Mouse (Mus musculus): ENCODE measurements around the gene Blm. TPM values are rescaled to one million over a fixed set of nuclear protein-coding genes. Genes with fewer than 3 reads are reported as not detected.

The Blm gene
- polyA plus RNA-seq, 1 experiment, result not detected

DNA sequence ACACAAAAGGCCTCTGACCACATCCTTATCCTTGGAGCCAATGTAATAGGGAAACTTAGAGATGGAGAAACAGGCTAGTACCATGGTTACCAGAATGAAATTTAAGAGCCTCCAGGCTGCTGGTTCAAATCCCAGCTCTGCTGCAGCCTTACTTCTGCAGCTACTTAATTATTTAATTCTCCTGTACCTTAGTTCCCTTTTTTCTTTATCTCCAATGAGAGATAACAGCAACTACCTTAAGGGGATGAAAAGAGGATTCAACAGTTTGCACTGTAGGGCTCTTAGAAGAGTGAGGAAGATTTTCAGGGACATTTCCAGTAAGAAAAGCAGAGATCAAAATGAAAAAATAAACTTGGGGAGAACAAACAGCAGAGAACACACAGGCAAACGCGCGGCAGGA, 30.0 kb downstream of the Blm start:
- Histone ChIP-seq H3K4me1 (ENCODE audit: control insufficient read depth, insufficient read depth, low read length) (peaks cover 3% of the 10 kb centered on the region; the same call in 1 of the 2 replicates), H3K4me3 (ENCODE audit: insufficient read depth, low read depth, low read length) (no peak overlapping the region), H3K27ac (ENCODE audit: insufficient read depth, low read depth, low read length) (no peak overlapping the region)
- 95% methylated on average over 3 of the region's 3 CpGs for WGBS
- TF ChIP-seq POLR2A (IDR thresholded peaks at IDR 0.05; ENCODE audit: insufficient read depth, low read depth, low read length), result no peak
- TF ChIP-seq CTCF (IDR thresholded peaks at IDR 0.05; ENCODE audit: insufficient read depth, low read depth, low read length), result no peak

DNA sequence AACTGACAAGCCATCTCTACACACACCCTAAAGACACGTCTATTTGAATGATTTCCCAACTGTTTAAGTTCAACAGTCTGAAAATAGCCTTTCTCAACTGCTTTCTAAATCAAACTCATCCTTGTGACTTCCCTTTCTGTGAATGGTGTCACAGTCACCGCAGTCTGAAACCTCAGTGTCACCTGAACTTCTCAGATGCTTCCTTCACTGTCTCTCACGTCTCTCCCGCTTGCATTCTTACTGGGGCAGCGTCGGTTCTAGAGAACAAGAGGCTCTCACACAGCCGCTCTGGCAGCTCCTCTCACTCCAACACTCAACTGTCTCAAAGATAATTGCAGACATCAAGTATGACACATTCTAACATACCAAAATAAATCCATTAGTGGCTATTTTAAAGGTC, 33.9 kb downstream of the Blm start:
- no peak for TF ChIP-seq CTCF (IDR thresholded peaks at IDR 0.05; ENCODE audit: insufficient read depth, low read depth, low read length)
- no peak for TF ChIP-seq POLR2A (IDR thresholded peaks at IDR 0.05; ENCODE audit: insufficient read depth, low read depth, low read length)
- Histone ChIP-seq H3K4me1 (ENCODE audit: control insufficient read depth, insufficient read depth, low read length) (peaks cover 4% of the 10 kb centered on the region; the same call in 1 of the 2 replicates), H3K4me3 (ENCODE audit: insufficient read depth, low read depth, low read length) (no peak overlapping the region), H3K27ac (ENCODE audit: insufficient read depth, low read depth, low read length) (no peak overlapping the region; the same call in 1 of the 2 replicates)
- WGBS, result 76% methylated on average over 7 of the region's 7 CpGs

DNA sequence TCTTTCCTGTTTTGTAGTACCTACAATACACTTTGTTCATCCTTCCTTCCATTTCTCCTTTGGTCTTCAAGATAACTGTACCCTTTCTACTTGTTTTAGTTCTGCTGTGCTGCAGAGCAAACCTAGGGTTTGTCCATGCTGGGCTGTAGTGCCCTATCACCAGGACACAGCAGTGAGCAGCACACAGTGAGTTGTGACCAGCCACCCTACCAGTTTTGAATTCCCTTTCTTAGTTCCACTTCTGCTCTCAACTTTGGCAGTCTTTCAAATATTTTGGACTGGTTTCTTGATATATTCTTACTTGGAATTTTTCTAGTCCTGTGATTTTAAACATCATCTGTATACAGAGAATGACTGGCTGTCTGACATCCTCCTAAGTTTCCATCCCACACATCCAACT, 34.8 kb downstream of the Blm start:
- TF ChIP-seq POLR2A (IDR thresholded peaks at IDR 0.05; ENCODE audit: insufficient read depth, low read depth, low read length) (no peak), CTCF (IDR thresholded peaks at IDR 0.05; ENCODE audit: insufficient read depth, low read depth, low read length) (no peak)
- Histone ChIP-seq H3K27ac (ENCODE audit: insufficient read depth, low read depth, low read length) (no peak overlapping the region), H3K4me3 (ENCODE audit: insufficient read depth, low read depth, low read length) (no peak overlapping the region), H3K4me1 (ENCODE audit: control insufficient read depth, insufficient read depth, low read length) (peaks cover 4% of the 10 kb centered on the region; the same call in 1 of the 2 replicates)

DNA sequence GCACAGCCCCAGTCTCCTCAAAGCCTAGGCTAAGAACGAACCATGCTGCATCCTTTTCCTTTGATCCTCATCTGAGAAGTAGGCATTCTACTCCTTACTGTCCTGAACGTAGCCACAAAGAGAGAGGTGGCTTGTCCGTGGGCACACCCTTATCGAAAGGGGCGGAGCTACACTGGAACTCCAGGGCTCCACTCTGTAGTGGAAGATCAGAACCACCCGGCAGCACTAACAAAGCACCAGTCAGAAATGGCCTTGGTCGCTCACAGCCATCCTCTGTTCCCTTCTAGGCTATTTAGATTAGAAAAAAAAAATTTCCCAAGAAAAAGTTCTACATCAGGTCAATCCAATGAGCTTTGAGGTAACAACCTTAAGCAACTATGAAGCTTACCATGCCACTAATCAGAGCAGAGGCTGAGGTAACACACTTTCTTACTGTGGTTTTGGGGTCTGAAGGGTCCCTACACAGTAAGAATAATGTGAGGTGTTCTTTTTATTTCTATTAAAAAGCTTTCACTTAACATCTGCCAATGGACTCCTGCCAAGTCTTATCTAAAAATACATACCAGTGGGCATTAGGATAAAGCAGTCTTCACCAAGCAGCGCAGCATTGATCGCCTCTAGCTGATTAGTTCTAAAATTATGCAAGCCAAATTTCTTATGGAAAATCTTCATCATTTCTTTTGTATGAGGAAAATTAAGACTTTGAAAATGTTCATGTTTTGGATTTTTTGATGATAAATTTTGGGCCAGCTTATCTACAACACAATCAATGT, 35.5 kb downstream of the Blm start:
- TF ChIP-seq CTCF (IDR thresholded peaks at IDR 0.05; ENCODE audit: insufficient read depth, low read depth, low read length) (no peak), POLR2A (IDR thresholded peaks at IDR 0.05; ENCODE audit: insufficient read depth, low read depth, low read length) (no peak)
- peaks cover 4% of the 10 kb centered on the region; the same call in 1 of the 2 replicates for H3K4me1 ChIP-seq (ENCODE audit: control insufficient read depth, insufficient read depth, low read length)
- no peak overlapping the region for H3K27ac ChIP-seq (ENCODE audit: insufficient read depth, low read depth, low read length)
- no peak overlapping the region for H3K4me3 ChIP-seq (ENCODE audit: insufficient read depth, low read depth, low read length)
- 79% methylated on average over 9 of the region's 9 CpGs for WGBS

DNA sequence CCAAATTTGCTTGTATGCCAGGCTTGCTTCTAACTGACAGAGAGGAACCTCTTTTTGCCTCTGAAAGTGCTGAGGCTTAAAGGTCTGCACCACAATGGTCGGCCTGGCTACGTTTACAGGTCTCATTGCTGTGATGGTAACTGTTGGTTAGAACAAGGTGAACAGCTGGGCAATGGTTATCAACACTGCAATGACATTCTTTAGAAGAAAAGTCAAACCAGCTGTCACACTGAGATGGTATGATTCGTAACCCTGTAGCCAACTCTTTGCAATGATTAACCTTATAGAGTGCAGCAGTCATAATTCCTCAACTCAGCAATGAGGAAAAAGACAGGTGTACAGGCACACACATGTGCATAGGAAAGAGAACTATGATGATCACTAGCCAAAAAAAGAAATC, 38.3 kb downstream of the Blm start:
- H3K27ac ChIP-seq (ENCODE audit: insufficient read depth, low read depth, low read length), result no peak overlapping the region
- peaks cover 4% of the 10 kb centered on the region; the same call in 1 of the 2 replicates for H3K4me1 ChIP-seq (ENCODE audit: control insufficient read depth, insufficient read depth, low read length)
- WGBS, result 92% methylated on average over 3 of the region's 3 CpGs
- TF ChIP-seq CTCF (IDR thresholded peaks at IDR 0.05; ENCODE audit: insufficient read depth, low read depth, low read length) (no peak), POLR2A (IDR thresholded peaks at IDR 0.05; ENCODE audit: insufficient read depth, low read depth, low read length) (no peak)
- H3K4me3 ChIP-seq (ENCODE audit: insufficient read depth, low read depth, low read length), result no peak overlapping the region

DNA sequence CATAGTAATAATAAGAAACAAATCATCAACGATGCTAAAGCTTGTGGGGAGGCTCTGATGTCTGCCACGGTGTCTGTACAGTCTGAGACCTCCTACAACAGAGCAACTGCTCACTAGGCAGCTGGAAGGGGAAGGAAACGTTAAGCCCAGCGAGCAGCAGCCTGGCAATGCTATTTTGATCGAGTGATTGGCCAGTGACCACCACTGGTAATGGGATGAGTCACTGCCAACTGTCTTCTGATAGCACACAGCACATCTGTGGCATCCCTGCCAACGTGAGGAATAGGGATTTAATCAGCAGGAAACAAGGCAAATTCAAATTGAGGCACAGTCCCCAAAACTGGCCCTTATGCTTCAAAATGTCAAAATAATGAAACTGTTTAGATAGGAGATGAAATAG, 39.7 kb downstream of the Blm start:
- TF ChIP-seq CTCF (IDR thresholded peaks at IDR 0.05; ENCODE audit: insufficient read depth, low read depth, low read length) (no peak), POLR2A (IDR thresholded peaks at IDR 0.05; ENCODE audit: insufficient read depth, low read depth, low read length) (no peak)
- 39% methylated on average over 6 of the region's 6 CpGs for WGBS
- Histone ChIP-seq H3K27ac (ENCODE audit: insufficient read depth, low read depth, low read length) (no peak overlapping the region), H3K4me3 (ENCODE audit: insufficient read depth, low read depth, low read length) (no peak overlapping the region), H3K4me1 (ENCODE audit: control insufficient read depth, insufficient read depth, low read length) (0 out of 2 replicates have a peak, but pooled peaks cover 2% of the 10 kb centered on the region)

DNA sequence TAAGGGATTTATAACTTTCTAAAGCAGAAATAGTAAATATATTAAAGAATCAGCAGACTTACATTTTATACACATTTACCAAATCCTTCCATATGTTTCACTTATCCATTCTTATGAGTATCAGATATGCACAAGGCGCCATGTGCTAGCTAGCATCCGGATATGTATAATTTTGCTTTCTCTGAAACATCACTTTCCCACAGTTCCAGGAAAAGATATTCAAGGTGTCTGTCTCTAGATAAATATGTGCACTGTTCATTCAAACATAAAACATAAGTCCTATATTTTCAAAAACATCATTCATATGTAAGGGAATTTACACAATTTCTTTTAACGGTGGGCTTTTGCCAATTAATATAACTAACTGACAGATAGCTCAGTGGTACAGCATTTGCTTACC, 42.9 kb downstream of the Blm start:
- no peak overlapping the region for H3K27ac ChIP-seq (ENCODE audit: insufficient read depth, low read depth, low read length)
- H3K4me1 ChIP-seq (ENCODE audit: control insufficient read depth, insufficient read depth, low read length), result no peaks in the 10 kb centered on the region
- WGBS, result 90% methylated on average over 3 of the region's 3 CpGs
- TF ChIP-seq CTCF (IDR thresholded peaks at IDR 0.05; ENCODE audit: insufficient read depth, low read depth, low read length), result no peak
- no peak for TF ChIP-seq POLR2A (IDR thresholded peaks at IDR 0.05; ENCODE audit: insufficient read depth, low read depth, low read length)
- no peak overlapping the region for H3K4me3 ChIP-seq (ENCODE audit: insufficient read depth, low read depth, low read length)

DNA sequence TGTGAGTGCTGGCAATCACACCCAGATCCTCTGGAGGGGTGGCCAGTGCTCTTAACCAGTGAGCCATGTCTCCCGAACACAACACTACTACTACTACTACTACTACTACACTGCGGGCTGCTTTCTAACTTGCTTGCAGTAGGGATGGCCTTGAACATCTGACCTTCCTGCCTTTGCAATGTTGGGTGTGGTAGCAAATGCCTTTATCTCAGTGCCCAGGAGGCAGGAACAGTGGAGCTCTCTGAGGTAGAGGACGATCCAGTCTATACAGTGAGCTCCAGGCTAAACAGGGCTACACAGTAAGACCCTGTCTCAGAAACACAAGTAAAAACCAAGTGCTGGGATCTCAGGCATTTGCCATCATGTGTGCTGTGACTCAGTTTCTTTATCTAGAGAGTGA, 43.8 kb downstream of the Blm start:
- no peak for TF ChIP-seq CTCF (IDR thresholded peaks at IDR 0.05; ENCODE audit: insufficient read depth, low read depth, low read length)
- no peak for TF ChIP-seq POLR2A (IDR thresholded peaks at IDR 0.05; ENCODE audit: insufficient read depth, low read depth, low read length)
- H3K4me1 ChIP-seq (ENCODE audit: control insufficient read depth, insufficient read depth, low read length), result no peaks in the 10 kb centered on the region
- no peak overlapping the region for H3K27ac ChIP-seq (ENCODE audit: insufficient read depth, low read depth, low read length)
- no peak overlapping the region for H3K4me3 ChIP-seq (ENCODE audit: insufficient read depth, low read depth, low read length)
- WGBS, result 93% methylated on average over 3 of the region's 3 CpGs

DNA sequence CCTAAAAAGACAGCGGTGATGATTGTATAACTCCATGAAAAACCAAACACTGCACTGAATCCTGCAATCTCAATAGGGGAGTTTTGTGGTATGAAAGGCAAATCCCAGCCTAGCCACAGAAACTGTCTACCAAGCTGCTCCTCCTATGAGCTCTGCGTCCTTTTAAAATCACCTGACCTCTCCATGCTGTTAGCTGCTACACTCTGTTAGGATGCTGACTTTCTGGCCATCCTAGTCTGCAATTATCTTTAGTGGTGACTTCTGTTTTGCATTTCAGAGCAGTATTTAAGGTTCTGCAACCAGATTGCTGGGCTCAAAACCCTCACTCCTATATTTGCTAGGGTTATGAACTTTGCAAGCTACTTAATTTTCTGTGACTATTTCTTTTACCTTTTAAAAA, 44.6 kb downstream of the Blm start:
- Histone ChIP-seq H3K27ac (ENCODE audit: insufficient read depth, low read depth, low read length) (no peak overlapping the region), H3K4me3 (ENCODE audit: insufficient read depth, low read depth, low read length) (no peak overlapping the region), H3K4me1 (ENCODE audit: control insufficient read depth, insufficient read depth, low read length) (no peaks in the 10 kb centered on the region)
- TF ChIP-seq CTCF (IDR thresholded peaks at IDR 0.05; ENCODE audit: insufficient read depth, low read depth, low read length) (no peak), POLR2A (IDR thresholded peaks at IDR 0.05; ENCODE audit: insufficient read depth, low read depth, low read length) (no peak)
- WGBS, result 81% methylated on average over 2 of the region's 2 CpGs

Data from olfactory bulb, adult 2 months (tissue).